ENCODE assay signal across 14 mouse cellular contexts in genomic region chr4:130889777-130890510, GRCm38 (mm10). TPM values are rescaled to one million over a fixed set of nuclear protein-coding genes. Genes with fewer than 3 reads are reported as not detected.
A peak's percentile ranks its signal among the peaks of the same experiment; 100 is the strongest.
DNase-seq lines count a peak whose midpoint lies in the region; ATAC-seq and TF ChIP-seq lines count a peak whose summit lies in the region.
"Had no signal": no experiment of that assay in that cellular context is flagged by ENCODE, and none has a peak within 500 bp of the region (broad histone marks: within the 10 kb centered on the region; RNA-seq: fewer than 3 reads in every experiment).

No protein-coding gene starts in this region.

- no peak overlapping the region for H3K9ac ChIP-seq in intestine, embryonic 15.5 days
- no peak overlapping the region for H3K9ac ChIP-seq in intestine, postnatal 0 days (ENCODE audit: low read depth, low read length)
- no peak overlapping the region for H3K9ac ChIP-seq in intestine, embryonic 16.5 days (ENCODE audit: low read depth, low read length)
- H3K9ac ChIP-seq: hindbrain, embryonic 12.5 days; neural tube, embryonic 12.5 days had no signal

- WGBS in intestine, embryonic 15.5 days = 52% methylated on average over 11 of the region's 11 CpGs
- WGBS in intestine, postnatal 0 days = 55% methylated on average over 10 of the region's 11 CpGs
- WGBS in intestine, embryonic 16.5 days = 62% methylated on average over 11 of the region's 11 CpGs

- no peak overlapping the region for H3K4me3 ChIP-seq in intestine, embryonic 15.5 days (replicated peaks)
- H3K4me3 ChIP-seq in intestine, postnatal 0 days (ENCODE audit: low read depth, low read length) = no peak overlapping the region
- H3K4me3 ChIP-seq in intestine, embryonic 16.5 days (ENCODE audit: low read length) = no peak overlapping the region
- H3K4me3 ChIP-seq: hindbrain, embryonic 12.5 days; left cerebral cortex, adult 2 months; neural tube, embryonic 12.5 days had no signal

- H3K4me2 ChIP-seq in intestine, embryonic 15.5 days (replicated peaks) = no peak overlapping the region
- H3K4me2 ChIP-seq in intestine, postnatal 0 days (replicated peaks; ENCODE audit: low read depth) = no peak overlapping the region
- H3K4me2 ChIP-seq in intestine, embryonic 16.5 days (ENCODE audit: low read depth, low read length) = no peak overlapping the region
- H3K4me2 ChIP-seq: hindbrain, embryonic 12.5 days; neural tube, embryonic 12.5 days had no signal

- TF ChIP-seq CTCF in intestine, postnatal 0 days (IDR thresholded peaks at IDR 0.05; ENCODE audit: low read depth) = no peak

- H3K4me1 ChIP-seq in intestine, embryonic 15.5 days (replicated peaks) = peaks cover 10% of the 10 kb centered on the region; the same call in 1 of the 2 replicates
- H3K4me1 ChIP-seq in intestine, postnatal 0 days (replicated peaks; ENCODE audit: control insufficient read depth, insufficient read depth, low read length) = no peaks in the 10 kb centered on the region
- H3K4me1 ChIP-seq in intestine, embryonic 16.5 days (ENCODE audit: control insufficient read depth, insufficient read depth, low read length) = peaks cover 7% of the 10 kb centered on the region; the same call in 1 of the 2 replicates

- H3K9me3 ChIP-seq in intestine, embryonic 15.5 days = no peaks in the 10 kb centered on the region
- H3K9me3 ChIP-seq in intestine, postnatal 0 days (ENCODE audit: control insufficient read depth) = no peaks in the 10 kb centered on the region
- no peaks in the 10 kb centered on the region for H3K9me3 ChIP-seq in intestine, embryonic 16.5 days (ENCODE audit: control insufficient read depth, low read length)
- H3K9me3 ChIP-seq: G1E; hindbrain, embryonic 12.5 days; neural tube, embryonic 12.5 days had no signal

- peak; percentile 43; the same call in 1 of the 2 replicates for ATAC-seq in intestine, embryonic 15.5 days
- ATAC-seq in intestine, postnatal 0 days = no peak
- ATAC-seq in intestine, embryonic 16.5 days = 0 out of 2 replicates have a peak, but pooled peaks have one; percentile 21

- no peaks in the 10 kb centered on the region for H3K27me3 ChIP-seq in intestine, embryonic 15.5 days (replicated peaks)
- H3K27me3 ChIP-seq in intestine, postnatal 0 days (replicated peaks; ENCODE audit: control insufficient read depth, insufficient read depth, low read length) = no peaks in the 10 kb centered on the region
- H3K27me3 ChIP-seq in intestine, embryonic 16.5 days (replicated peaks; ENCODE audit: control insufficient read depth, insufficient read depth, low read length) = no peaks in the 10 kb centered on the region

- no peak overlapping the region for H3K27ac ChIP-seq in intestine, embryonic 15.5 days
- no peak overlapping the region for H3K27ac ChIP-seq in intestine, postnatal 0 days (ENCODE audit: low read depth, low read length)
- no peak overlapping the region for H3K27ac ChIP-seq in intestine, embryonic 16.5 days (ENCODE audit: low read length)
- H3K27ac ChIP-seq: hindbrain, embryonic 12.5 days; left cerebral cortex, adult 2 months; neural tube, embryonic 12.5 days had no signal

- no peaks in the 10 kb centered on the region for H3K36me3 ChIP-seq in intestine, embryonic 15.5 days
- H3K36me3 ChIP-seq in intestine, postnatal 0 days (ENCODE audit: control insufficient read depth, insufficient read depth) = no peaks in the 10 kb centered on the region
- no peaks in the 10 kb centered on the region for H3K36me3 ChIP-seq in intestine, embryonic 16.5 days (ENCODE audit: control insufficient read depth, insufficient read depth, low read length)
- H3K36me3 ChIP-seq: G1E; hindbrain, embryonic 12.5 days; neural tube, embryonic 12.5 days had no signal

- peak; percentile 29 to 39 for DNase-seq in kidney, postnatal 36 days
- DNase-seq in lung, postnatal 36 days = peak; percentile 75
- DNase-seq in testis, postnatal 10 days (ENCODE audit: low spot score) = no peak
- DNase-seq in frontal cortex, postnatal 25 days (ENCODE audit: low spot score in 2 of 2) = no peak
- DNase-seq: cerebellum, adult 11-12 months; thymus, adult 2 months had no signal

RNA-seq across cellular contexts. Expression of gene Laptm5, which starts 23.0 kb away (rescaled TPM):
- 37.9 and 42.4 TPM in 2 replicates for polyA plus RNA-seq in intestine, embryonic 15.5 days (2015; fragmentation: Nextera tagmentation; extraction: Ambion mirVana)
- polyA plus RNA-seq in intestine, postnatal 0 days (2015; fragmentation: Nextera tagmentation; extraction: Ambion mirVana) = 25.7 and 27.7 TPM in 2 replicates
- polyA plus RNA-seq in intestine, embryonic 16.5 days (2015; fragmentation: Nextera tagmentation; extraction: Ambion mirVana) = 33.1 and 38.7 TPM in 2 replicates

RNA-seq across cellular contexts. Expression of gene Matn1, which starts 54.2 kb away (rescaled TPM):
- 0.06 TPM in 1 of 2 replicates, not detected in the other for polyA plus RNA-seq in intestine, embryonic 15.5 days (2015; fragmentation: Nextera tagmentation; extraction: Ambion mirVana)
- polyA plus RNA-seq in intestine, postnatal 0 days (2015; fragmentation: Nextera tagmentation; extraction: Ambion mirVana) = not detected in 2 replicates
- not detected in 2 replicates for polyA plus RNA-seq in intestine, embryonic 16.5 days (2015; fragmentation: Nextera tagmentation; extraction: Ambion mirVana)
- polyA plus RNA-seq: small intestine, adult 2 months had no signal

Comparison
In these comparisons a context has a peak if more than half of its experiments do, and no peak if none do; other contexts are left out.
1. DNase-seq: peak in kidney, postnatal 36 days (2 of 2) and lung, postnatal 36 days (single experiment); none in testis, postnatal 10 days (single experiment) and frontal cortex, postnatal 25 days (0 of 2).